Mouse (Mus musculus): ENCODE data around the gene Pole3.

DNA sequence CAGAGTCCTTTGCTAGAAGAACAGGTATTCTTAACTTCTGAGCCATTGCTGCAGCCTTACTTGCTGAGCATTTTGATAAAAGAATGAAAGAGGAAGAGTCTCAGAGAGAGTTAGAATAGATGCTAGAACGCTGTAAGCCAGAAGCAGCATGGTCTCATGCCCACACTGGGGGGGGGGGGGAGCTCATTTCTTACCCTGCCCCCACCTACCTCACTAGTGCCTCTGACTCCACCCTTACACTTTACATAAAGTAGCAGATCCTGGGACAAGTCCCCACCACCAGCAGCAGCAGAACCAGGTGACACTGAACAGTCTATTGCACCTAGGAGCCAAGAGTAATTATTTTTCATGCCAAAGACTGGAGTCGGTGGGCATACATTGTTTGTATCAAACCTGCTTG, 49.7 kb downstream of the Pole3 start:
- no peak for TF ChIP-seq CTCF (IDR thresholded peaks at IDR 0.05; ENCODE audit: borderline replicate concordance, extremely low read depth, insufficient read depth, insufficient read length)
- no peak for TF ChIP-seq POLR2A (IDR thresholded peaks at IDR 0.05; ENCODE audit: borderline replicate concordance, extremely low read depth, insufficient read depth, insufficient read length, poor library complexity, severe bottlenecking)

All from brain, embryonic 14.5 days (tissue).